Mouse (Mus musculus) urinary bladder, postnatal 25 days (tissue): ENCODE data around the gene Arl10.
"Not testable (repeated sequence)": the region's sequence is repeated elsewhere in the genome, so short reads cannot be mapped to it uniquely, and the experiment has no call there.

Source experiments
- DNase-seq: peaks from one replicate; pipeline ENCODE4 v3.0.0; 2022; ENCODE audit warnings: low spot score

The Arl10 gene

GRCm38 (mm10) chr13:54582126-54582525 is 7.3 kb downstream of the Arl10 start:
- no peak for DNase-seq

- no peak for DNase-seq
Observed at GRCm38 (mm10) chr13:54582860-54583259, 8.0 kb downstream of the Arl10 start.

GRCm38 (mm10) chr13:54585831-54586230 is 11.0 kb downstream of the Arl10 start:
- DNase-seq, result no peak

GRCm38 (mm10) chr13:54589414-54589995 is 14.7 kb downstream of the Arl10 start:
- DNase-seq, result no peak

GRCm38 (mm10) chr13:54589996-54590951 is 15.5 kb downstream of the Arl10 start, which contains the start of the genes Nop16 and Higd2a:
TSS of gene Nop16 (minus strand) at chr13:54590090.
TSS of gene Higd2a (plus strand) at chr13:54590207.
- peak; percentile 91 for DNase-seq

GRCm38 (mm10) chr13:54591776-54592356 is 17.1 kb downstream of the Arl10 start:
- no peak for DNase-seq

GRCm38 (mm10) chr13:54593617-54594016 is 18.8 kb downstream of the Arl10 start:
- no peak for DNase-seq

GRCm38 (mm10) chr13:54596107-54596690 is 21.4 kb downstream of the Arl10 start:
- DNase-seq, result no peak

- DNase-seq, result no peak
Observed at GRCm38 (mm10) chr13:54596870-54597269, 22.1 kb downstream of the Arl10 start.

- DNase-seq, result no peak
Observed at GRCm38 (mm10) chr13:54598622-54599143, 23.9 kb downstream of the Arl10 start.

- DNase-seq, result no peak
Observed at GRCm38 (mm10) chr13:54602639-54603111, 27.9 kb downstream of the Arl10 start.

- DNase-seq, result no peak
Observed at GRCm38 (mm10) chr13:54603501-54603900, 28.7 kb downstream of the Arl10 start.

- DNase-seq, result no peak
Observed at GRCm38 (mm10) chr13:54604221-54604620, 29.4 kb downstream of the Arl10 start.

- DNase-seq, result no peak
Observed at GRCm38 (mm10) chr13:54605426-54605825, 30.6 kb downstream of the Arl10 start.

GRCm38 (mm10) chr13:54607204-54607603 is 32.4 kb downstream of the Arl10 start:
- DNase-seq, result no peak

- DNase-seq, result no peak
Observed at GRCm38 (mm10) chr13:54608002-54608401, 33.2 kb downstream of the Arl10 start.

GRCm38 (mm10) chr13:54608666-54609065 is 33.9 kb downstream of the Arl10 start:
- DNase-seq, result peak; percentile 26

- no peak for DNase-seq
Observed at GRCm38 (mm10) chr13:54609301-54609700, 34.5 kb downstream of the Arl10 start.

- DNase-seq, result peak; percentile 33
Observed at GRCm38 (mm10) chr13:54610613-54610971, 35.8 kb downstream of the Arl10 start.

GRCm38 (mm10) chr13:54610972-54611754 is 36.3 kb downstream of the Arl10 start, which contains the start of gene Cltb:
TSS of gene Cltb (minus strand) at chr13:54611344.
- DNase-seq, result peak; percentile 94

GRCm38 (mm10) chr13:54613141-54613540 is 38.3 kb downstream of the Arl10 start:
- not testable (repeated sequence) for DNase-seq
